Mouse (Mus musculus): Measurements from ENCODE around the gene Oaz3. TPM values are rescaled to one million over a fixed set of nuclear protein-coding genes. Genes with fewer than 3 reads are reported as not detected.

Gene Oaz3
- polyA plus RNA-seq, 1 experiment from 2014 or later = 0.36 TPM

- ATAC-seq (ENCODE audit: low FRiP score, low TSS enrichment) = peak; percentile 7; the same call in 1 of the 2 replicates
- H3K4me3 ChIP-seq (replicated peaks; ENCODE audit: low read depth, low read length) = peak overlapping the region; percentile 73
- H3K4me1 ChIP-seq (ENCODE audit: control insufficient read depth, insufficient read depth, low read length) = peaks cover 48% of the 10 kb centered on the region
- WGBS = 2% methylated on average over 9 of the region's 9 CpGs
- H3K4me2 ChIP-seq (ENCODE audit: low read length) = peak overlapping the region; percentile 96
- H3K9me3 ChIP-seq (ENCODE audit: control insufficient read depth, low read length) = no peaks in the 10 kb centered on the region
- DNase-seq = peak; percentile 43
- peak overlapping the region; percentile 95 for H3K9ac ChIP-seq (replicated peaks; ENCODE audit: low read length)
- no peaks in the 10 kb centered on the region for H3K27me3 ChIP-seq (ENCODE audit: control insufficient read depth, insufficient read depth, low read length)
- peaks cover 27% of the 10 kb centered on the region for H3K36me3 ChIP-seq (ENCODE audit: control insufficient read depth, insufficient read depth, low read length)
- peak overlapping the region; percentile 94 for H3K27ac ChIP-seq (replicated peaks; ENCODE audit: low read depth, low read length)
These were observed 35.0 kb upstream of the Oaz3 start for GRCm38 (mm10) chr3:94478591-94479169.

GRCm38 (mm10) chr3:94477981-94478422 lies 34.3 kb upstream of the Oaz3 start, which contains the start of gene Celf3:
TSS of gene Celf3 (plus strand) at chr3:94478295.
- H3K36me3 ChIP-seq (ENCODE audit: control insufficient read depth, insufficient read depth, low read length) = peaks cover 24% of the 10 kb centered on the region
- peak within 1 kb of the TSS; percentile 96 for H3K4me2 ChIP-seq (ENCODE audit: low read length)
- H3K9ac ChIP-seq (replicated peaks; ENCODE audit: low read length) = peak within 1 kb of the TSS; percentile 95
- H3K27me3 ChIP-seq (ENCODE audit: control insufficient read depth, insufficient read depth, low read length) = no peaks in the 10 kb centered on the region
- no peaks in the 10 kb centered on the region for H3K9me3 ChIP-seq (ENCODE audit: control insufficient read depth, low read length)
- peak within 1 kb of the TSS; percentile 94 for H3K27ac ChIP-seq (replicated peaks; ENCODE audit: low read depth, low read length)
- peak within 1 kb of the TSS; percentile 73 for H3K4me3 ChIP-seq (replicated peaks; ENCODE audit: low read depth, low read length)
- ATAC-seq (ENCODE audit: low FRiP score, low TSS enrichment) (peak; percentile 92), DNase-seq (peak; percentile 92)
- H3K4me1 ChIP-seq (ENCODE audit: control insufficient read depth, insufficient read depth, low read length) = peaks cover 45% of the 10 kb centered on the region
- WGBS = under 1% methylated on average over 14 of the region's 14 CpGs

GRCm38 (mm10) chr3:94477444-94477843 lies 33.7 kb upstream of the Oaz3 start:
- Histone ChIP-seq H3K4me1 (ENCODE audit: control insufficient read depth, insufficient read depth, low read length) (peaks cover 45% of the 10 kb centered on the region), H3K27me3 (ENCODE audit: control insufficient read depth, insufficient read depth, low read length) (no peaks in the 10 kb centered on the region), H3K9ac (replicated peaks; ENCODE audit: low read length) (peak overlapping the region; percentile 46), H3K36me3 (ENCODE audit: control insufficient read depth, insufficient read depth, low read length) (peaks cover 19% of the 10 kb centered on the region), H3K9me3 (ENCODE audit: control insufficient read depth, low read length) (no peaks in the 10 kb centered on the region), H3K27ac (replicated peaks; ENCODE audit: low read depth, low read length) (peak overlapping the region; percentile 94), H3K4me3 (replicated peaks; ENCODE audit: low read depth, low read length) (peak overlapping the region; percentile 73), H3K4me2 (ENCODE audit: low read length) (peak overlapping the region; percentile 96)
- DNase-seq (peak; percentile 60), ATAC-seq (ENCODE audit: low FRiP score, low TSS enrichment) (no peak; the same call in 1 of the 2 replicates)
- WGBS = 17% methylated on average over 4 of the region's 4 CpGs

DNA sequence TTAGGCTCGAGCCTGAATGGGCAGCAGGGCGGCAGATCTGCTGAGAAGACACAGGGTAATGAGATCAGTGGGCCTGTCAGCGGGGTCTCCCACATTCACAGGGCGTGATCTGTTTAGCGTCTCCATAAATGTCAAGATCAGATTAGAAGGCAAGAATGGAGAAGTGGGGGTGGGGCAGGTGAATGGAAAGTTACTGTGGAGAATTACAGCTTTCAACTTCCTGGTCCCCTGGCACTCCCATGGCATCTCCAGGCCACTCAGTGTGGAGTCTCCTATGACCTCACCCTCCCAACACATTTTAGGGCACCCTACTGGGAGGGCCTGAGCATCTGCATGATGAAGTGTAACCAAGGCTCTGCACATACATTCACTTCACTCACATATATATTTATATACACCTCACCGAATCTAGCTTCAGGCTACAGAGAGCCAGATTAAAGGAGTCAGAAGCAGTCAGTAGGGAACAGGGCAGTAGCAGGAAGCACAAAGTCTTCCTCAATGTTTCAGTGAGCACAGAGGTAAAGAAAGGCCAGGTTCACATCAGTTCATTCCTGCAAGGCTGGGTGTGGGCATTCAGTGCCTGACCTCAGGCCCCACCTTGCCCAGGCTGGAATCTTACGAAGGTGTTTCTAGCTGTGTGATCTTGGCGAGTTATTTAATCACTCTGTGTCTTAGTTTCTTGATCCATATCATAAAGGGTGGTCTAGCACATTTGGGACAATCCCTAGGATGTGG lies 32.8 kb upstream of the Oaz3 start:
- ATAC-seq (ENCODE audit: low FRiP score, low TSS enrichment) (no peak), DNase-seq (no peak)
- H3K27me3 ChIP-seq (ENCODE audit: control insufficient read depth, insufficient read depth, low read length) = no peaks in the 10 kb centered on the region
- H3K27ac ChIP-seq (replicated peaks; ENCODE audit: low read depth, low read length) = peak overlapping the region; percentile 94; the same call in 1 of the 2 replicates
- H3K9ac ChIP-seq (replicated peaks; ENCODE audit: low read length) = no peak overlapping the region
- WGBS = 45% methylated on average over 8 of the region's 8 CpGs
- H3K4me3 ChIP-seq (replicated peaks; ENCODE audit: low read depth, low read length) = no peak overlapping the region
- no peak overlapping the region; the same call in 1 of the 2 replicates for H3K4me2 ChIP-seq (ENCODE audit: low read length)
- no peaks in the 10 kb centered on the region for H3K9me3 ChIP-seq (ENCODE audit: control insufficient read depth, low read length)
- H3K36me3 ChIP-seq (ENCODE audit: control insufficient read depth, insufficient read depth, low read length) = peaks cover 9% of the 10 kb centered on the region
- H3K4me1 ChIP-seq (ENCODE audit: control insufficient read depth, insufficient read depth, low read length) = peaks cover 40% of the 10 kb centered on the region

- 73% methylated on average over 5 of the region's 5 CpGs for WGBS
- H3K27me3 ChIP-seq (ENCODE audit: control insufficient read depth, insufficient read depth, low read length) = no peaks in the 10 kb centered on the region
- no peak overlapping the region for H3K4me2 ChIP-seq (ENCODE audit: low read length)
- no peak for ATAC-seq (ENCODE audit: low FRiP score, low TSS enrichment)
- no peaks in the 10 kb centered on the region for H3K36me3 ChIP-seq (ENCODE audit: control insufficient read depth, insufficient read depth, low read length)
- no peak overlapping the region for H3K9ac ChIP-seq (replicated peaks; ENCODE audit: low read length)
- H3K4me1 ChIP-seq (ENCODE audit: control insufficient read depth, insufficient read depth, low read length) = peaks cover 24% of the 10 kb centered on the region
- no peaks in the 10 kb centered on the region for H3K9me3 ChIP-seq (ENCODE audit: control insufficient read depth, low read length)
- H3K4me3 ChIP-seq (replicated peaks; ENCODE audit: low read depth, low read length) = no peak overlapping the region
- no peak for DNase-seq
- no peak overlapping the region for H3K27ac ChIP-seq (replicated peaks; ENCODE audit: low read depth, low read length)
These were observed 30.0 kb upstream of the Oaz3 start for GRCm38 (mm10) chr3:94473567-94474232.

DNA sequence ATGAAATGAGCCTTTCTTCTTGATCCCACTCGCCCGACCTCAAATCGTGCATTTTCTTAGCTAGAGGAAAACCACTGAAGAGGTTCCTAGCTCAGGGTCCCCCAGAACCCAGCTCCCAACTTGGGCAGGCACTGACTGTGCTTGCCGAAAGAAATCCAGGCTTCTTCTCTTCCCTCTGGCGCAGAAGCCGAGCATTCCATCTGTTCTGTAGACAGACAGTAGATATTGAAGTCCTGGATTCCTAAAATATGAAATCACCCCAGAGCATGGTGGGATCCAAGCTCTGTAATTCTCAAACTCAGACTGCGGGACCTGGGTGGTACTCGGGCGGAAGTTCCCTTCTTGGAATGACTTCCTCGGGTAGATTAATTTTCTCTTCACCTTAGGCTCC lies 29.4 kb upstream of the Oaz3 start:
- Histone ChIP-seq H3K27ac (replicated peaks; ENCODE audit: low read depth, low read length) (peak overlapping the region; percentile 58), H3K9ac (replicated peaks; ENCODE audit: low read length) (peak overlapping the region; percentile 49; the same call in 1 of the 2 replicates)

GRCm38 (mm10) chr3:94472447-94473114 lies 28.9 kb upstream of the Oaz3 start:
- Histone ChIP-seq H3K4me1 (ENCODE audit: control insufficient read depth, insufficient read depth, low read length) (peaks cover 24% of the 10 kb centered on the region), H3K27me3 (ENCODE audit: control insufficient read depth, insufficient read depth, low read length) (no peaks in the 10 kb centered on the region), H3K4me2 (ENCODE audit: low read length) (peak overlapping the region; percentile 58), H3K4me3 (replicated peaks; ENCODE audit: low read depth, low read length) (peak overlapping the region; percentile 29), H3K36me3 (ENCODE audit: control insufficient read depth, insufficient read depth, low read length) (no peaks in the 10 kb centered on the region), H3K9me3 (ENCODE audit: control insufficient read depth, low read length) (no peaks in the 10 kb centered on the region), H3K9ac (replicated peaks; ENCODE audit: low read length) (peak overlapping the region; percentile 49), H3K27ac (replicated peaks; ENCODE audit: low read depth, low read length) (peak overlapping the region; percentile 58)
- DNase-seq (peak; percentile 81), ATAC-seq (ENCODE audit: low FRiP score, low TSS enrichment) (peak; percentile 60; the same call in 1 of the 2 replicates)
- 11% methylated on average over 28 of the region's 28 CpGs for WGBS

More for the DNA sequence above, 29.4 kb upstream of the Oaz3 start:
- Histone ChIP-seq H3K27me3 (ENCODE audit: control insufficient read depth, insufficient read depth, low read length) (no peaks in the 10 kb centered on the region), H3K9me3 (ENCODE audit: control insufficient read depth, low read length) (no peaks in the 10 kb centered on the region), H3K4me3 (replicated peaks; ENCODE audit: low read depth, low read length) (no peak overlapping the region), H3K4me2 (ENCODE audit: low read length) (peak overlapping the region; percentile 58), H3K36me3 (ENCODE audit: control insufficient read depth, insufficient read depth, low read length) (no peaks in the 10 kb centered on the region), H3K4me1 (ENCODE audit: control insufficient read depth, insufficient read depth, low read length) (peaks cover 24% of the 10 kb centered on the region)
- DNase-seq = no peak
- no peak for ATAC-seq (ENCODE audit: low FRiP score, low TSS enrichment)
- 50% methylated on average over 10 of the region's 10 CpGs for WGBS

DNA sequence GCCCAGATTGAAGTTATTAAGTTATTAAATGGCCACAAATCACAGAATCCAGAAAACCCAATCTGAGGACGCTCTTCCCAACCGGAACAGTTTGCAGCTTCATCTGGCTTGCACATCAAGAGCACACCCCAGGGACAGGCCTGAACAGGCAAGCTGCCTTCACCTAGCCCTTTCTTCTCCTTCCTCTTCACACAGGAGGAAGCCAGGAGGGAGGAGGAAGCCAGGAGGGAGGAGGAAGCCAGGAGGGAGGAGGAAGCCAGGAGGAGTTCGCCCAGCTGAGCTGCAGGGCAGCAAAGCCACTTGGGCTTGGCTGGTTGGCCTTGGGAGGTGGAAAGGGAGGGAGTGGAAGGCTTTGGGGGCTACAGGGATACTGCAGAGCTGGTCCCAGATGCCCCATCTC lies 25.2 kb upstream of the Oaz3 start:
- WGBS = 61% methylated on average over 3 of the region's 3 CpGs
- Histone ChIP-seq H3K27ac (replicated peaks; ENCODE audit: low read depth, low read length) (no peak overlapping the region), H3K27me3 (ENCODE audit: control insufficient read depth, insufficient read depth, low read length) (no peaks in the 10 kb centered on the region), H3K4me2 (ENCODE audit: low read length) (no peak overlapping the region), H3K9me3 (ENCODE audit: control insufficient read depth, low read length) (no peaks in the 10 kb centered on the region), H3K4me3 (replicated peaks; ENCODE audit: low read depth, low read length) (no peak overlapping the region), H3K36me3 (ENCODE audit: control insufficient read depth, insufficient read depth, low read length) (no peaks in the 10 kb centered on the region), H3K9ac (replicated peaks; ENCODE audit: low read length) (no peak overlapping the region), H3K4me1 (ENCODE audit: control insufficient read depth, insufficient read depth, low read length) (peaks cover 38% of the 10 kb centered on the region)
- DNase-seq = no peak
- no peak for ATAC-seq (ENCODE audit: low FRiP score, low TSS enrichment)
